Mouse (Mus musculus) heart, adult 9 months (tissue): ENCODE measurements around the gene Syne2.

Experiments
- DNase-seq, 2 experiments: peaks; one replicate each; pipeline ENCODE4 v3.0.0; 2022; ENCODE audit warnings: low spot score in 2 of 2

Syne2 gene

DNA sequence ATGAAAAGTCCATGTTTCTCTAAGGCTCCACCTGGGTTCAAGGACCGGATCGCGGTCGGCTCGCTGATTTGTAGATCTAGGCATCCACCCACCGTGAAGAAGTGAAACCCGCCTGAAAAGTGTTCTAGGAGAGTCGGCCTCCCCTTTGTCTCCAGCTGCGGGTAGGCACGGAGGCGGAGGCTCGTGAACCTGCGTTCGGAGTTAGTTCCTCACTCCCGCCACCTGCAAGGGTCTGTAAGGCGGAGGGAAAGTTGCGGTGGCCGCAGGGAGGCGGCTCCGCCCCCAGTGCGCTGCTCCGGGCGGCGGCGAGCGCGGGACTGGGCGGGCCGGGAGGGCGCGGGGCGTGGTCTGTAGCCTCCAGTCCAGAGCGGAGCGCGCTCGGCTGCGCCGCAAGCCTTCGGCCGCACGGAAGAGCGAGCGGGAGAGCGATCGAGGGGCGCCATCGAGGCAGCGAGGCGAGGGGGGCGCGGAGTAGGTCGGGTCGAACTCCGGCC lies at the start of gene Syne2:
Gene Syne2, plus strand, starts transcription at position 176 of the 494 bp plus-strand sequence.
- DNase-seq: peak; percentile 85 to 87

DNA sequence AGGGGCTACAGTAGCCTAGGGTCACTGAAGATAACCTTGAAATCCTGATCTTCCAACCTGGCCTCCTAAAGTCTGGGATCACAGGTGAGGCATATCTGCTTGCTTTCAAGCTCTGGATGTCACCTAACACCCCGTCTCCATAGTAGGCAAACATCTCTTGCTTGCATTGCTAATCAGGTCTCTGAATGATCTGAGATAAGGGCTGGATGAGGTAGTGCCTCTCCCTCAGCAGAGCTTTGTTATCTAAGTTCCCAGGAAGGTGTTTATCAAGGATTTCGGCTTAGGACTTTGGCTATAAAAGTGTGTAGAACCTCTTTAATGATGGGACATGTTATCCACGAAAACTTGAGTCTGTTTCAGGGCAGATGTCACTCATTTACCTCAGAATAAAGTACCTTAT lies 46.5 kb upstream of the Syne2 start:
- DNase-seq: no peak

DNA sequence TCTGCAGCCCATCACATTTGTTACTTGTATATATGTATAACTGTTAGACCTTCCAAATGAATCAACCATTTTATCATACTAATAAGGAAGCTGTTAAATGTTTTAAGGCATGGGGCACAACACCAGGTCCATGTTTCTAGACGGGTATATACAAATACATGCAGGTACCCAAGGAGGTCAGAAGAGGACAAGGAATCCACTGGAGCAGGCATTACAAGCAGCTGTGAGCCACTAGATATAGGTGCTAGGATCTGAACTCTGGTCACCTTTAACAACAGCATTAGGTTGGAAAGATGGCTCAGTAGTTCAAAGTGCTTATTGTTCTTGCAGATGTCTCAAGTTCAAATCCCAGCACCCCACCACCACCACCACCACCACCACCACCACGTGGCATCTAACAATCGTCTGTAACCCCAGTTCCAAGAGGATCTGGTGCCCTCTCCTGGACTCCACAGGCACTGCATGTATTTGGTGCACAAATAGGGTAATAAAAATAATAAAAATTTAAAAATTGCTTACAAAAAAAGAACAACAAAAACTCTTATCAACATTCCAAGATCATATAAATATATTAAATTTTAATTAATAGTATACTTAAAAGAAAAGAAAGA lies 45.4 kb upstream of the Syne2 start:
- peak; percentile 25 to 38 for DNase-seq

DNA sequence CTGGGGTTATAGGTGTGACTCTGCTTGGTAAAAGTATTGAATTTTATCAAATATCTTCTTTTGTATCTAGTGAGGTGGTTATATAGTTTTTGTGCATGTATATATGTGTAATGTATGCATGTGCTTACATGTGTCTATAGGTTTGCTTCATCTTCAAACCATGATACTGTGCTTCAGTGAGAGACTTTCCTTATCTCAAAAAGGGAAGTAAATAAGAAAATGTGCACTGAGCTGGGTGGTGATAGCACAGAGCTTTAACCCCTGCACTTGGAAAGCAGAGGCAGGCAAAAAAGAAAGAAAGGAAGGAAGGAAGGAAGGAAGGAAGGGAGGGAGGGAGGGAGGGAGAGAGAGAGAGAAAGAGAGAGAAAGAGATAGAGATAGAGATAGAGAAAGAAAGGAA lies 36.5 kb upstream of the Syne2 start:
- no peak for DNase-seq

DNA sequence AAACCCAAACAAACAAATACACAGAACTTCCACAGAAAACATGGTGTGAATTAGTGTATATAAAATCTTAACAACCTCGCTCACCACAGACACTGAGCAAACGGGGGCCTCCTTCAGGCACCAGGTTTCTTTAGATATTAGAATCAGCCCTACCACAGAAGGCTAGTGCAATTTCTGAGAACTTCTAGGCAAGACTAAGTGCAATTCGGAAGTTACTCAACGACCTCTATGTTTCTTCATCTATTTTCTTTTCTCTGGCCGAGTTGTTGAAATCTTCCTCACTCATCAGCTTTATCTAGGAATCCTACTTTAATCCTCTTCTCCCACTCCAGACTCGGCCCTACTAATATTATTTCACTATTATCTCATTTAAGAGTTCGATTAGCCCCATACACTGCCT lies 35.9 kb upstream of the Syne2 start:
- no peak for DNase-seq

DNA sequence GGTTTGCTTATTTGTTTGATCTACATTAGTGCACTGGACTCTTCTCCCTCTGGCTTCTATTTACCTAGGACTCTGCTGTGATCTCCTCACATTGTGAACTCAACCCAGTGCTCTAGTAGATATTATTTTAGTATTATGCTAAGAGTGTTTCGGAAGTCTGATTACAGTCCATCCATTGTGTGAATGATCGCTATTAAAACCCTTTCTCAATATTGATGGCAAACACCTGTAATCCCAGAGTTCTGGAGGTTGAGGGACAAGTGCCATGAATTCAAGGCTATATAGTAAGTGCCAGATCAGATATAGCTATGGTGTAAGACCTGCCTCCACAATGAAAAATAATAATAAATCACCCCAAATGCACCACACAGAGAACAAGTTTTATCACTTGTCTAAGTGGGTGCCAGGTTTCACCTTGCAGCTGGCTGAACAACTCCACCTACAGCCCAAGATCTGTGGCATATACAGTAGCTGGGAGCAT lies 33.6 kb upstream of the Syne2 start:
- DNase-seq: no peak

DNA sequence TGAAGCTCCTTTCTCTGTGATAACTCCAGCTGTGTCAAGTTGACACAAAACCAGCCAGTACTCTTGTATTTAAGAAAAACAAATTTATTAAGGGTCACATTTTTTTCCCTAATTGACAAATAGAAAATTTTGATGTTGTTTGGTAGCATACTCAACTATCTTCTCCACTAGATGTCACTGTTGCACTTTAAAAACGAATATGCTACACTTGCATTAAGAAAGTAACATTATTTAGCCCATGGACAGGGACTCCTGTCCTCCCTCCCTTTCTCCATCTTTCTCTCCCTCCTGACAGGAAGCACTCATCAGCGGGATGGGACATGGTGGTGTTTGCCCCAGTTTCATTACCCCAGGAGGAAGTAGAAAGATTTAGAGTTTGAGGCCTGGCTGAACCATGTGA lies 31.3 kb upstream of the Syne2 start:
- peak; percentile 8 to 17 for DNase-seq

DNA sequence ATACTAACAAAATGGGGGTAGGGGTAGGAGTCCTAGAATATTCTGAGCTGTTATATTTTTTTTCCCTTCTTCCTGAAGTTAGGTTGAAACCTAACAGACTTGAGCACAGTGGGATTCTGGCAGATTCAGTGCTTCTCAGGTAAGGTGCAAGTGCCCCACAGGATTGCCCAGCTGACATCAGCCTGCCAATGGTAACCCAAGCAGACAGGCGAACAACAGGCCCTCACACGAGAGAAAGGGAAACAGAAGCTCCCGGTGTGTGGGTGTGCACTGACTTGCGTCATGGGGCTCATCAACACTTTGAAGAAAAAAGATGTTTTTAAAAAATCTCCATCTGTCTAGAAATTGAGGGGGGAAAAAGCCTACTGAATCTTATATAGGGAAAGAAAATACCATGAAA lies 28.5 kb upstream of the Syne2 start:
- no peak for DNase-seq

DNA sequence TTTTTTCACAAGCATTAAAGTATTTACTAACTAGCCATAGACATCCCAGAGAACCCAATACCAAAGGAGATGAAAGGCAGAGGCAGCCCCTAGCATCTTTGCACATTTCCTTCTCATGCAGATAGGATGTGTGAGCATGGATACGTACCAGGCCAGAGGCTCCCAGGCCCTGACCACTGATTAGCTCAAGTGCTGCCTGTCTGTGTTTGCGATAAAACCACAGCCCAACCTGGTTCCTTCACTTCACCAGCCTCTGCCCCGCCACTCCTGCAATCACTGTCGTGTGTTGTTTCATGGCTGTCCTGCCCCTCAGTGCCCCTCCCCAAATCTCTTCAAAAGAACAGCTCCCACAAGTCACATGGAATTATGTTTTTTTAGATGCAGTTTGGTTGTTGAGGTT lies 23.4 kb upstream of the Syne2 start:
- no peak for DNase-seq

DNA sequence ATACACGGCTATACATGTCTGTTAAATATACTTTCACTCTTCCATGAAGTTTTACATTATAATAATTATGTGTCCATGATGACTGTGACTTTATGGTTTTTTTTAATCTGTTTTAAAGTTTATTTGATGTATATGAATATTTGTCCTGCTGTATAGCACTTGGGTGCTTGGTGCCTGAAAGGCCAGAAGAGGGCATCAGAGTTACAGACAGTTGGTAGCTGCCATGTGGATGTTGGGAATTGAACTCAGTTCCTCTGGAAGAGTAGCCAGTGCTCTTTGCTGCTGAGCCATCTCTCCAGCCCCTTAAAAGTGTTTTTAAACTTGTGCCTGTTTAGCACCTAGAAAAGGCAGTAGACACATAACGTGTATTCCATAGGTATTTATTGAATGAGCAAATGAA lies 21.4 kb upstream of the Syne2 start:
- DNase-seq: no peak

DNA sequence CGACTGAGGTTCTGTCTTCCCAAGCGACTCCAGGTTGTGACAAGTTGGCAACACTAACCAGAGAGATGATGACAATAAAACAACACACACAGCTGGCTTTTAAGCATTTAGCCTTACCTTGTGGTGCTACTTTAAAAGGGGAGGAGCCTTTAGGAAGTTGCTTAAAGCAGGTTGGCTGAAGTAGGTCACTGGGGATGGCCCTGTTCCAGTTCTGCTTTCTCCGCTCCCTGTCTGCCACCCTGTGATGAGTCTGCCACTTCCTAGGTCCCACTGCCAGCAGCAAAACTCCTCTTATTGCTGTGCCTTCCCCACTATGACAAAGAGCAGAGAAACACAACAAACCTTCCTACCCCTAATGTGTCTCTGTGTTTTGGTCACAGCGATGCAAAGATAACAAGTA lies 11.7 kb upstream of the Syne2 start:
- DNase-seq: no peak

DNA sequence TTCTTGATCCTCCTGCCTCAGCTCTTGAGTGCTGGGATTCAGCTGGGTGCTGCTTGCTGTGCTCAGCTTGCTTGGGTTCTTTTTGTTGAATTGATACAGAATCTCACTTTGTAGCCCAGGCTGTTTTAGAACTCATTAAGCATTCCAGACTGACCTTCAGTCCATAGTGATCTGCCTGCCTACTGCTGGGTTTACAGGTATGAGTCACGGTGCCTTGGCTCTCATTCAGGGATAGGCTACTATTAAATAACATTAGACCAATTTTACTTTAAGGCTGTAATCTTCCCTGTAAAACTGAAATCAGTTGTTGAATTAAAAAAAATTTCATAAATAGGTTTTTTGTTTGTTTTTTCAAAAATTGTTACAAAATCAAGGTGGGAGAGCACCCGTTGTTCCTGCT lies 4.2 kb upstream of the Syne2 start:
- DNase-seq: no peak

DNA sequence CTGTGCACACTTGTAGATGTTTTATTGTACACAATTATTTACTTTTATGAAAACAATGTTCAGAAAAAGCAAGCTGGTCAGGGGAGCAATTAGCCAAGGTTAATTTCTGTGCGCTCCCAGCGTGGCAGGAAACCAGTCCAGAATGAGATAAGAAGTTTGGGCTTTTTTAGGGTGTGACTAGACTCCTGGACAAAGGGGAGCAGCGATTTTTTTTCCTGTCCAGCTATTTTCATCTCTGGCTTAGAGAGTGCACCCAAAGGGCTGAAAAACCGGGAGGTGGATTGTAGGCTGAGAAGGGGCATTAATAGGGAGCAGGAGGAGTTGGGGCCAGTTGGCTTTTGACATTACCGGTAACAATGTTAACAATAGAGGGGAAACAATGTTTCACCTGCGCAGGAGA lies 3.4 kb upstream of the Syne2 start:
- DNase-seq: peak in 1 of 2 experiments; percentile 54

DNA sequence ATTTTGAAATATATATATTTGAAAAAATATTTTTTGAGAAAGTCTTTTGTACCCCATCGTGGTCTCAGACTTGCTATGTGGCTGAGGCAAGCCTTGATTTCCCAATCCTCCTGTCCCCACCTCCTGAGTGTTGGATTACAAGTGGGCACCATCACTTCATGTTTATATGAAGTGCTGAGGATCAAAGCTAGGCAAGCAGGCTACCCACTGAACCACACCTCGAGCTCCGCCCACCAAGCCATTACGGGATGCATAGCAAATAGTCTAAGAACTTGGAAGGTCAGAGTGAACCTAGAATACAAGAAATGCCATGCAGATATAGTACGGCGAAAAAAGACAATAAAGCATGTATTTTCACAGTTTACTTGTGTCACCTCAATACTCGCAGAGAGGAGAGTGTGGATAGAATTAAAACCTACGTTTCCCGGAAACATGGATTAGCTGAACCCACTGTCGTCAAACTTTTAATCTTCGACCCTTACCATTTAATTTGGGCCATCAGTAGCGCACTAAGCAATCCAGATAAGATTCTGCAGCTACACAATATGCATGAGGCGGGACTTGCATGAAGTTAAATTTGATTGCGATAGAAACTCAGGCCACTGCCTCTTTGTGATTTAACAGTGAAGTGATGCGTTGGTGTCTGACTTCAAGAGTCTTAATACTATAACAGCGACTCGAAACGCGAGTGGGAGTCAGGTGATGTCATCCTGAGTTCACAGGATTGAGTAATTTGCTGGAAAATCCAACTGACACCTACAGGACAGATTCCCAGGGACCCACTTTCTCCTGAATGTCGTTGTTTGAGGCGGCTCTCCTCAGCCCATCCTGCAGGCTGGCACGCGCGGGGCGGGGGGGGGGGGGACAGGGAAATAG lies 715 bp upstream of the Syne2 start:
- no peak for DNase-seq

DNA sequence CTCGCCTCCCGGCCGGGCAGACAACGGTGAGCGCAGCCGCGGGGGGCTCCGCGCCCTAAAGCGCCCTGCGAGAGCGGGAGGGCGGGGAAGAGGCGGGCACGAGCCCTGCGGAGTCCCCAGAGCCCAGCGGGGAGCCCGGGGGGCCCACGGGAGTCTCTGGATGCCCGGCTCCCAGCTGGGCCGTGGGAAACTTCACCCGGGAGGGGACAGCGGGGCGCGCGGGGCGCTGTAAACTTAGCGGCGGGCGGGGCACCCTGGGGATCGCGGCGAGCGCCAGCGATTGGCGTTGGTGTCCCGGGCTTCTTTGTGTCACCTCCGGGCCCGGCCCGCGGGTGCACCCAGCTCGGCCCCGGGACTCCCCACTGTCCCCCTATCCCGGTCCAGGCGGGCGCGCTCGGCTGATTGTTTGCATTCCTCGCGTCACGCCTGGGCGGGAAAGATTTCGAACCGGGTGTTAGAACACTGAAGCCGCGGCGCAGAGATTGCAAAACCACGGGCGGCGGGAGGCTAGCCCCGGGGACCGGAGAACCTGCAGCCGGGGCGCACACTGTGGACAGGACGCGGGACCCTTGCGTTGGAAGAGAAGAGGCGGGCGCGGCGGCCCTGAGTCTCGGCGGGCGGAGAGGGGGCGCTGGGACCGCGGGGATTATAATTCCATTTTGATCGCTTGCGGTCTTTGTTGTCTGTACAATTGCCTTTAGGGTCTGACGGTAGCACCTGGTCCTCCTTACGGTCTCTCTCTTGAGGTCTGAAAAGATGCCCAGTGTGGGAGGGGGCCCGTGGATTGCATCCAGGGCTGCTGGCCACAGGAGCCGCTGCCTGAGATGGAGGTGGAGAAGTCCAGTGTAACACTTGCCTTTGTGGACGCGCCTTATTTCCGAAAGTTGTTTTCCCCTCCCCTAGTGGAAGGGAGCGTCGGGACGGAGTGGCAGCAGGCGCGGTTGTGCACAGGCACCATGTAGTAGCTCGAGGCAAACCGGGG lies 810 bp downstream of the Syne2 start:
- peak; percentile 67 to 75 for DNase-seq

DNA sequence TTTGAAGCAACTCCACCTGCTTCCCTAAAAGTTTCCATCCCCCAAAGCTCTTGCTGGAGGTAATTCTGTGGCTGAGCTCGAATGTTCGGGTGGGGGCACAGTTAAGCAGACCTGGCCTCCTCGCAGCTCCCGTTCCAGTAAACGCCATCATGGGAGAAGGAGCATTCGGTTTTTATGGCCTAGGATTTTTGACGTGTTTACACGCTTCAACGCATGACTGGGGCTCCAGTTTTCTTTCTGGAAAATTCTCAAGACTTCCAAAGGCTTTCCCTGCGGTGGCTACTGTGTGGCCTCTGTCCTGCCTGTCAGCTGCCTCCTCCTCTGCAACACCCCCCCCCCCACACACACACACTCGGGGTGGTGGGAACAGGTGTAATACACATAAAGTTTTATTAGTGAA lies 1.5 kb downstream of the Syne2 start:
- no peak for DNase-seq

DNA sequence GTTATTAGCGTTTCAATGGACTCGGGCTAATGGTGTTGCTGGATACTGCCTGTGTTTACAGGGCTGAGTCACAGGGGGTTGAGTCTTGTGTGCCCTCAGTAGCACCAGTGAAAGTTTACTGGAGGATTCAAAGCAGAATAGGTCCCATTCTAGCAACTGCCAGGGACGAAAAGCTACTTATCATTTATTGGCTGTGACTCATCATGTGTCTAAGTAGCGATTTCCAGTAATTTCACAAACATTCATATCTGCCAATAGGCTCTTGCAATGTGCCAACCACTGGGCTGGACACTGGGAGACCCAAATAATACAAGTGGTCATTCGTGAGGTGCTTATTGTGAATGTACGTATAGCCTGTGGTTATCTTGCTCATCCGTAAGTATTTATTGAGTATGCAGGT lies 2.3 kb downstream of the Syne2 start:
- no peak for DNase-seq

DNA sequence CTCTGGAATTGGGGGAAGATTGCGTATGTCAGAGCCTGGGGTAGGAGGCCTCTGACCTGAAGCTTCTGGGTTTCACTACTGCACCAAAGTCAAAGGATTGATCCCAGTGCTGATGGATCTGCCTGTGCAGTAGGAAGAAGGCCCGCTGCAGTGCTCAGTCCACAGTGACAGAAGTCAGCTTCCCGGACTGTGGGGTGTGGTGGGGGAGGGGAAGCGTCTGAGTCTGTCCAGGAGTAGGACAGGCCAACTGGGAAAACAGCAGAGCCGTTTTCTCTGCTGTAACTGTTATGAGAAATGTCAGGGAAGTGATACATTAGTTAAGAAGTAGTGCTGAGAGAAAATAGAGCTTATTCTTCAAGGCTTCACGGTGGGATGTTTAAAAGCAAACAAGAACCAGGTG lies 4.2 kb downstream of the Syne2 start:
- no peak for DNase-seq

DNA sequence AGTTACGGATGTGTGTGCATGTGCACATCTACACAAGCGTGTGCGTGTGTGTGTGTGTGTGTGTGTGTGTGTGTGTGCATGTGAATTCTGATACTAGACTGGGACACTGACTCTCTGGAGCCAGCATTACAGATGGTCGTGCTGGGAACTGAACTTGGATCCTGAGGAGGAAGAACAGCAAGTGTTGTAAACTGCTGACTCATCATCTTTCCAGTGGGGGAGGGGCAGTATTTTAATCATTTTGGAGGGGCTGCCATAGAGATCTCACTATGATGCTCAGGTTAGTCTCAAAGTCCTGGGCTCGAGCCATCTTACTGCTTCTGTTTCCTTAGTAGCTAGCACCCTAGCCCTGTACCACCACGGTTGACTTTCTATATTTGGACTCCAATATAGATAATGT lies 5.5 kb downstream of the Syne2 start:
- no peak for DNase-seq

DNA sequence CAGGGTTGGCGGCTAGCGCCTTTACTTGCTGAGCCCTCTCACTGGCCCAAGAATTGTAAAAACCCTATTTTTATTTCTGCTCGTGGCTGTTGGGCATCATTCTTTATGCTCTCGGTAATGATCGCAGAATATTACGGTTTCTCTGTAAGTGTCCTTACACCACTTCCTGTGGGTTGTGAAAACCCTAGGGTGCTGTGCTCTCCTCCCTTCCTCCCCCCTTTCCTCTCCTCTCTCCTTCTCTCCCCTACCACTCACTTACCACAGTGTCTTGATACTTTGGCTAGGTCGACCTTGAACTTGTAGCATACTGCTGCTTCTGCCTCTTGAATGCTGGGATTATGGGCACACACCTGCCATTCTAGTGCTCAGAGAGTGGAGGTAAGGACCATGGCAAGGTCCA lies 7.5 kb downstream of the Syne2 start:
- DNase-seq: no peak

DNA sequence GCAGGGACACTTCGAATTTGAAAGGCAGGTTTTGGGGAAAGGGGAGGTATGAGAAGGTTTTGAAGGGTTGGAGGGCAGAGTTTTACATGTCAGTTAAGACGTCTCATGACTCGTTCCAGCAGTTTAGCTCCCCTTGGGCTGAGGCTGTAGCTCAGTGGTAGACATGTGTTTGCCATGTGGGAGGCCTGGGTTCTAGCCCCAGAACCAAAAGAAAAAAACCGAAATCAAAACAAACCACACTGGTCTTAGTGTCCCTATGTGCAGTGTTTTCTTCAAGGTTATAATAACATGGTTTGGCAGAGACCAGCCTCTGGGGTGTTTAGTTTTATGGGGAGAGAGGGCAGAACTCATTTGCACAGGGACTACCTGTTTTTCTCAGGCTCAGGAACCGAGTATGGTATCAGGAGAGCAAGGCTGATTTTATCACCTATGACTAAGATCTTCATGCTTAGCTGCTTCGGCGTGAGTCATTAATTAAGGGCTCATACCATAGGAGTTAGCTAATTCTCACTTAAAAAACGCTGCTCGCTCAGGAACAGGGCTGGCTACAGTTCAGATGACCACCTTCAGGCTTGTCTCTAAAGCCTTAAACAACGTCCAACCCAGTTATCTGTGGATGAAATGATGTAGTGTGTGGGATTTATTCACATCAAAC lies 8.9 kb downstream of the Syne2 start:
- no peak for DNase-seq
